Mouse (Mus musculus): ENCODE data around the gene Dab2ip. TPM values are rescaled to one million over a fixed set of nuclear protein-coding genes. Genes with fewer than 3 reads are reported as not detected.

Gene Dab2ip
- polyA plus RNA-seq, 1 experiment from 2014 or later = 9.1 TPM

DNA sequence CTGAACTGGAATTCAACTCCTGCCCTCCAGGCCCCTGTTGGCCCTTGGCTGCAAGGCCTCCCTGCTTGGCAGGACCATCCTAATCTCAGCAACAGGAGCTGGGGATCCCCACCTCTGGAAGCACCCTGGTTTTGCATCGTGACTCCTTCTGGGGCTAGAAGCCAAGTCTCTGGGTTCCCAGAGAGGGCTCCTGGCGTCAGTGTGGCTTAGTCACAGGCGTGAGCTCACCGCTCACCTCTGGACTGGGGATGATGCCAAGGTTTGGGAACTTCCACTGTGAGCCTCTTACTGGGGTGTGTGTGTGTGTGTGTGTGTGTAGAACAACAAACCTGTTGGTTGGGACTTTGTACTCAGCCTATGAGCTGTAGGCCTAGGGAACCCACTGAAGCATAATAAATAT is 31.7 kb downstream of the Dab2ip start:
- 59% methylated on average over 4 of the region's 4 CpGs for WGBS (ENCODE audit: insufficient replicate concordance)
- DNase-seq = peak; percentile 75
- peak overlapping the region; percentile 35 for H3K9ac ChIP-seq (replicated peaks)

DNA sequence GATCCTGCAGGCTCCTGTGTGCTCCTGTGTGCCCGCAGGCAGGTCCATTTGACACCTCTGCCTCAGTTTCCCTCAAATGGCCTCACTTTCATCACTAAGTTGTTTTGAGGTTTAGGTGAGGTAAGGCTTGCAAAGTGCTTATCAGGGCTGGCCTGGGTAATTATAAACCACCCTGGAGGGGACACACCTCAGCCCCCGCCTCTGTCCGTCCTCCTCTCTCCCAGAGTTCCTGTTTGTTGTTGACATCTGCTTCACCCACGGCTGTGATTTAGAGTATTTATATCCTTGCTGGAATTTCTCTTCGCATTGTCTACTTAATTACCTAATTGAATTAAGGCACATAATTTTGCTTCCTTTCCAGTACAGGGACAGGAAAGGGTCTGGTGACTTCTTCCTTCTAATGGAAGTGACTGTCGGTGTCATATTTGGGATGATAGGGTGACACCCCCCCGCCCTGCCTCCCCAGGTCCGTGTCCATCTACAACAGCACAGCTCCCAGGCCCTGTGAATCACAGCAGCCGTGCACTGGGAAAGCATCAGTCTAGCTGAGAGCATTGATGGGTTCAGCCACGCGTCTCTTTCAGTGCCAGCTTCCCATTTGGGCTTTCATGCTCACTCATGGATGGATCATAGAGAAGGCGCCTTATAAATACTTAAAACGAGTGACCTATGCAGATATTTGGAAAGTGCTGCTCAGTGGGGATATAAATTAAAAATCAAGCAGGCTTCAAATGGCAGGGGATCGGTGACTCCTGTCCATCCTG is 34.1 kb downstream of the Dab2ip start:
- H3K4me2 ChIP-seq (ENCODE audit: low read depth, low read length) = no peak overlapping the region
- 69% methylated on average over 14 of the region's 14 CpGs for WGBS (ENCODE audit: insufficient replicate concordance)
- DNase-seq (no peak), ATAC-seq (no peak)
- H3K9me3 ChIP-seq (ENCODE audit: low read length) = no peaks in the 10 kb centered on the region
- no peak overlapping the region for H3K27ac ChIP-seq (ENCODE audit: low read depth)
- H3K4me3 ChIP-seq (ENCODE audit: low read depth, low read length) = no peak overlapping the region
- H3K36me3 ChIP-seq (replicated peaks; ENCODE audit: insufficient read depth, low read length) = no peaks in the 10 kb centered on the region
- H3K9ac ChIP-seq (replicated peaks) = no peak overlapping the region
- H3K27me3 ChIP-seq (ENCODE audit: insufficient read depth, low read length) = no peaks in the 10 kb centered on the region
- H3K4me1 ChIP-seq (ENCODE audit: insufficient read depth) = peaks cover 8% of the 10 kb centered on the region
- TF ChIP-seq CTCF (IDR thresholded peaks at IDR 0.05; ENCODE audit: low read depth) (no peak), EP300 (IDR thresholded peaks at IDR 0.05; ENCODE audit: low read depth) (no peak)

More for the DNA sequence above, 31.7 kb downstream of the Dab2ip start:
- Histone ChIP-seq H3K27ac (ENCODE audit: low read depth) (peak overlapping the region; percentile 76), H3K27me3 (ENCODE audit: insufficient read depth, low read length) (peaks cover 6% of the 10 kb centered on the region; the same call in 1 of the 2 replicates), H3K36me3 (replicated peaks; ENCODE audit: insufficient read depth, low read length) (no peaks in the 10 kb centered on the region), H3K4me1 (ENCODE audit: insufficient read depth) (peaks cover 5% of the 10 kb centered on the region; the same call in 1 of the 2 replicates), H3K4me3 (ENCODE audit: low read depth, low read length) (no peak overlapping the region), H3K9me3 (ENCODE audit: low read length) (no peaks in the 10 kb centered on the region), H3K4me2 (ENCODE audit: low read depth, low read length) (no peak overlapping the region)
- TF ChIP-seq EP300 (IDR thresholded peaks at IDR 0.05; ENCODE audit: low read depth) (0 out of 2 replicates have a peak, but pooled peaks have one; percentile 23), CTCF (IDR thresholded peaks at IDR 0.05; ENCODE audit: low read depth) (no peak)
- peak; percentile 98 for ATAC-seq

DNA sequence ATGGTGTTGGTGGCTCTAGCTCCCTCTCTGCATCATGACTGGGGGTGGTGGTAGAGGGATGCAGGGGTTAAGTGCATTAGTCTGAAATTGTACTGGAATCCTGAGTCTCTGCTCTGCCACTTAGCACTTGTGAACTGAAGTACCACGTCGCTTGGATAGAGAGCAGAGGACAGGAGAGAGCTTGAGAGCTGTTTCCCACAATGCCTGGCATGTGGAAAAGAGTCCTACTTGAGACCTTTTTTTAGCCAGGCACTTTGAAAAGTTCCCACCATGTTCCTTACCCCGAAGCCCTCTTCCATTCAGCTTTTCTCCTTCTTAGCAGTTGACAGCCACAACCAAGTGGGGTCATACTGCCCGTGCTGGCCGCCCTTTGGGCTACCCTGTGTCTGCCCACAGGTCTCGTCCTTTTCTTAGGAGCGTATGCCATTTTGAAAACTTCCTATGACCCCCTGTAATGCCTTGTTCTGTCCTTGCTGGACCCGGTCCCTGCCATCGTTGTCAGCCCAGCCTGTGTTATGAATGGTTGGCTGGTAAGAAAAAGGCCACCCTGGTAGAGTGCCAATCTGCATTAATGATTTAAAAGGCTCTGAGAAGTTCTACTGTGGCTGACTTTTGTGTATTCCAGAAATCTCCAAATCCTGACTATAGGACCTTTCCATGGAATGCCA is 34.8 kb downstream of the Dab2ip start:
- WGBS (ENCODE audit: insufficient replicate concordance) = 77% methylated on average over 9 of the region's 9 CpGs
- Histone ChIP-seq H3K4me2 (ENCODE audit: low read depth, low read length) (no peak overlapping the region), H3K9ac (replicated peaks) (no peak overlapping the region), H3K4me3 (ENCODE audit: low read depth, low read length) (no peak overlapping the region), H3K4me1 (ENCODE audit: insufficient read depth) (peaks cover 8% of the 10 kb centered on the region), H3K36me3 (replicated peaks; ENCODE audit: insufficient read depth, low read length) (no peaks in the 10 kb centered on the region), H3K9me3 (ENCODE audit: low read length) (no peaks in the 10 kb centered on the region), H3K27ac (ENCODE audit: low read depth) (no peak overlapping the region), H3K27me3 (ENCODE audit: insufficient read depth, low read length) (no peaks in the 10 kb centered on the region)
- TF ChIP-seq EP300 (IDR thresholded peaks at IDR 0.05; ENCODE audit: low read depth) (no peak), CTCF (IDR thresholded peaks at IDR 0.05; ENCODE audit: low read depth) (no peak)
- no peak for ATAC-seq
- no peak for DNase-seq

DNA sequence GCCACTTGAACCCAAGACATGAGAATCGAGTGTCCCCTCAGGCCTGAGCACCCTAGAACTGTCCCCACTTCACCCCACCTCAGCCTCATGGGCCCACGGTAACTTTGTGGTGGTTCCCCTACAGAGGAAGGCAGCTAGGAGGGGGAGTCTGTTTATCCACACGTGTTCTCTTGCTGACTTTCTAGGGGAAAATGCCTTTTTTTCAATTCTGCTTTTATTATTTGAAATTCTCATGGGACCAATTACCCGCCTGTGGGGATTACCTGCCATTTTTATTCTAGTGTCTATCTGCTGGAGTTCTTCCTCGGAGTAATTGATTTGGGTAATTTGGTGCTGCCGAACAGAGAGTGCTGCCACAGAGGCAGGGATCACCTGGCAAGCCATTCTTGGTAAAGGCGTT is 35.8 kb downstream of the Dab2ip start:
- WGBS (ENCODE audit: insufficient replicate concordance) = 70% methylated on average over 7 of the region's 7 CpGs
- TF ChIP-seq EP300 (IDR thresholded peaks at IDR 0.05; ENCODE audit: low read depth) (no peak), CTCF (IDR thresholded peaks at IDR 0.05; ENCODE audit: low read depth) (no peak)
- ATAC-seq = no peak

DNA sequence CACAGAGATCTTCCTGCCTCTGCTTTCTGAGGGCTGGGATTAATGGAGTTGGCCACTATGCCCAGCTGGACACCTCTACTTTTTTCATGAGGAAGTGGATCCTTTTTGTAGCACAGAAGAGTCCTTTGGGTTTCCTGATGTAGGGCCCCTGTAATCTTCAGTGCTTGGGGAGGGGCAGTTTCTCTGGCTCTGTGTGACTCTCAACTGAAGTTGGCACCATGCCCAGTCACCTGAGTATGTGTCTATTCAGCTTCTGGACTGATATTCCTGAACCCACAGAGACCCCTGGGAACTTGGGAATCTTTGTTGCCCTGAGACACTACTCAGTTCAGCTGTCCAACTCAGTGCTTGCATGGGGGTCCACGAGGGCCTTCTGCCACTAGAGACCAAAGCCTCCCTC is 37.0 kb downstream of the Dab2ip start:
- Histone ChIP-seq H3K9me3 (ENCODE audit: low read length) (no peaks in the 10 kb centered on the region), H3K27me3 (ENCODE audit: insufficient read depth, low read length) (no peaks in the 10 kb centered on the region), H3K27ac (ENCODE audit: low read depth) (no peak overlapping the region), H3K4me1 (ENCODE audit: insufficient read depth) (peaks cover 4% of the 10 kb centered on the region; the same call in 1 of the 2 replicates), H3K4me2 (ENCODE audit: low read depth, low read length) (no peak overlapping the region), H3K36me3 (replicated peaks; ENCODE audit: insufficient read depth, low read length) (no peaks in the 10 kb centered on the region), H3K4me3 (ENCODE audit: low read depth, low read length) (no peak overlapping the region), H3K9ac (replicated peaks) (no peak overlapping the region)
- WGBS (ENCODE audit: insufficient replicate concordance) = 77% methylated on average over 1 of the region's 1 CpGs
- no peak for DNase-seq
- no peak for ATAC-seq
- no peak for TF ChIP-seq EP300 (IDR thresholded peaks at IDR 0.05; ENCODE audit: low read depth)
- no peak for TF ChIP-seq CTCF (IDR thresholded peaks at IDR 0.05; ENCODE audit: low read depth)

More for the DNA sequence above, 35.8 kb downstream of the Dab2ip start:
- H3K27ac ChIP-seq (ENCODE audit: low read depth) = no peak overlapping the region
- no peaks in the 10 kb centered on the region for H3K27me3 ChIP-seq (ENCODE audit: insufficient read depth, low read length)
- no peak for DNase-seq
- H3K4me3 ChIP-seq (ENCODE audit: low read depth, low read length) = no peak overlapping the region
- H3K9me3 ChIP-seq (ENCODE audit: low read length) = no peaks in the 10 kb centered on the region
- H3K4me1 ChIP-seq (ENCODE audit: insufficient read depth) = peaks cover 4% of the 10 kb centered on the region
- no peaks in the 10 kb centered on the region for H3K36me3 ChIP-seq (replicated peaks; ENCODE audit: insufficient read depth, low read length)
- H3K9ac ChIP-seq (replicated peaks) = no peak overlapping the region
- no peak overlapping the region for H3K4me2 ChIP-seq (ENCODE audit: low read depth, low read length)

DNA sequence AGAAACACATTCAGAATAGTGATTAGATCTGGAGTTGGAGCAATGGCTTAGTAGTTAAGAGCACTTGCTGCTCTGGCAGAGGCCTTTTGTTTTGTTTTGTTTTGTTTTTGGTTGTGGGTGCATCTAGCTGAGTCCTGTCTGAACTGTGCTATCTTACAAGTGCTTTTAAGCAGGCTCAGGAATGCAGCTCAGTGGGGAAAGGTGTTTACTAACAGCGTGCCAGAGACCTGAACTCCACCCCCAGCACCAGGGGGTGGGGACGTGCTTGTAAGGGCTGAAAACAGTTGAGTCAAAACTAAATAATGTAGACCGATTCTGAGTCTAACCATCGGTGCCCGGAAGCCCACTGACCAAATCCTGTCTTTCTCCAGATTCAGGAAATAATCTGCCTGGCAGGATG is 37.7 kb downstream of the Dab2ip start:
- H3K27me3 ChIP-seq (ENCODE audit: insufficient read depth, low read length) = no peaks in the 10 kb centered on the region
- TF ChIP-seq CTCF (IDR thresholded peaks at IDR 0.05; ENCODE audit: low read depth) = no peak
- TF ChIP-seq EP300 (IDR thresholded peaks at IDR 0.05; ENCODE audit: low read depth) = no peak
- DNase-seq (no peak), ATAC-seq (no peak)
- H3K27ac ChIP-seq (ENCODE audit: low read depth) = no peak overlapping the region
- no peaks in the 10 kb centered on the region for H3K9me3 ChIP-seq (ENCODE audit: low read length)
- H3K4me3 ChIP-seq (ENCODE audit: low read depth, low read length) = no peak overlapping the region
- no peak overlapping the region for H3K9ac ChIP-seq (replicated peaks)
- WGBS (ENCODE audit: insufficient replicate concordance) = 61% methylated on average over 5 of the region's 5 CpGs
- H3K4me1 ChIP-seq (ENCODE audit: insufficient read depth) = peaks cover 4% of the 10 kb centered on the region; the same call in 1 of the 2 replicates
- no peak overlapping the region for H3K4me2 ChIP-seq (ENCODE audit: low read depth, low read length)
- H3K36me3 ChIP-seq (replicated peaks; ENCODE audit: insufficient read depth, low read length) = no peaks in the 10 kb centered on the region
